Mouse (Mus musculus) midbrain, embryonic 14.5 days (tissue): Measurements from ENCODE around the gene Spty2d1. TPM values are rescaled to one million over a fixed set of nuclear protein-coding genes. Genes with fewer than 3 reads are reported as not detected.

ENCODE experiments used
- ATAC-seq: fragments of 200-750 bp; cut with Nextera tagmentation; 2 replicates; pipeline ENCODE4 v1.8.0; 2017; ENCODE audit warnings: moderate number of reproducible peaks, moderate library complexity; ENCODE audit not compliant: low FRiP score, low TSS enrichment
- DNase-seq: peaks from one replicate; pipeline ENCODE4 v3.0.0-alpha.2; 2015
- H3K27ac ChIP-seq: fragments of 300-500 bp; sonication (generic); replicated peaks from 2 replicates; pipeline ENCODE4 v1.5.1; 2014; ENCODE audit warnings: mild to moderate bottlenecking, low read depth, low read length, moderate library complexity
- H3K27me3 ChIP-seq: fragments of 300-500 bp; sonication (generic); 2 replicates; pipeline ENCODE4 v1.6.1; 2014; ENCODE audit warnings: low read length, control low read depth, mixed read lengths; ENCODE audit not compliant: control insufficient read depth, insufficient read depth
- H3K36me3 ChIP-seq: fragments of 300-500 bp; sonication (generic); 2 replicates; pipeline ENCODE4 v1.6.1; 2014; ENCODE audit warnings: low read length, control low read depth; ENCODE audit not compliant: control insufficient read depth, insufficient read depth
- H3K4me1 ChIP-seq: fragments of 300-500 bp; sonication (generic); 2 replicates; pipeline ENCODE4 v1.6.1; 2014; ENCODE audit warnings: mild to moderate bottlenecking, antibody characterized with exemption, low read length, control low read depth; ENCODE audit not compliant: control insufficient read depth, insufficient read depth
- H3K4me2 ChIP-seq: fragments of 300-500 bp; sonication (generic); 2 replicates; pipeline ENCODE4 v1.6.1; 2014; ENCODE audit warnings: mild to moderate bottlenecking, low read length, moderate library complexity
- H3K4me3 ChIP-seq: fragments of 300-500 bp; sonication (generic); replicated peaks from 2 replicates; pipeline ENCODE4 v1.5.1; 2014; ENCODE audit warnings: low read depth, low read length
- H3K9ac ChIP-seq: fragments of 300-500 bp; sonication (generic); replicated peaks from 2 replicates; pipeline ENCODE4 v1.6.1; 2014; ENCODE audit warnings: mild to moderate bottlenecking, low read length, moderate library complexity
- H3K9me3 ChIP-seq: fragments of 300-500 bp; sonication (generic); 2 replicates; pipeline ENCODE4 v1.6.1; 2016; ENCODE audit warnings: low read length, control low read depth, mixed read lengths; ENCODE audit not compliant: control insufficient read depth
- WGBS: fragments of 180-500 bp; shearing (Covaris S2); extraction: QIAGEN DNeasy Blood & Tissue Kit; methylation state at CpG from one replicate; pipeline ENCODE4 v1.1.7; 2014; 5-methylcytosine and 5-hydroxymethylcytosine counted together
- polyA plus RNA-seq: library from polyadenylated mRNA; unstranded; fragments of >200 nt; fragmentation: Nextera tagmentation; extraction: Ambion mirVana; gene quantifications from 2 replicates; pipeline ENCODE4 v1.2.1, GENCODE M21; 2014

Gene Spty2d1
- polyA plus RNA-seq, 1 experiment from 2014 or later = 8.9 TPM

- 87% methylated on average over 5 of the region's 5 CpGs for WGBS
- Histone ChIP-seq H3K4me1 (peaks cover 17% of the 10 kb centered on the region), H3K4me3 (no peak overlapping the region), H3K27me3 (no peaks in the 10 kb centered on the region), H3K4me2 (no peak overlapping the region), H3K9me3 (no peaks in the 10 kb centered on the region), H3K27ac (no peak overlapping the region), H3K9ac (no peak overlapping the region), H3K36me3 (peaks cover 23% of the 10 kb centered on the region)
- ATAC-seq = no peak
- no peak for DNase-seq
Measured at GRCm38 (mm10) chr7:47001125-47001899, 6.9 kb downstream of the Spty2d1 start.

GRCm38 (mm10) chr7:47000644-47000983 is 7.6 kb downstream of the Spty2d1 start:
- ATAC-seq = peak; percentile 73; the same call in 1 of the 2 replicates
- H3K27ac ChIP-seq = no peak overlapping the region
- no peak overlapping the region for H3K9ac ChIP-seq
- peaks cover 30% of the 10 kb centered on the region for H3K36me3 ChIP-seq
- H3K27me3 ChIP-seq = no peaks in the 10 kb centered on the region
- DNase-seq = peak; percentile 37
- WGBS = 40% methylated on average over 3 of the region's 3 CpGs
- H3K4me2 ChIP-seq = no peak overlapping the region
- H3K9me3 ChIP-seq = no peaks in the 10 kb centered on the region
- no peak overlapping the region for H3K4me3 ChIP-seq
- H3K4me1 ChIP-seq = peaks cover 17% of the 10 kb centered on the region

- Histone ChIP-seq H3K9ac (no peak overlapping the region), H3K27ac (no peak overlapping the region), H3K9me3 (no peaks in the 10 kb centered on the region), H3K4me3 (no peak overlapping the region), H3K27me3 (no peaks in the 10 kb centered on the region), H3K4me1 (peaks cover 14% of the 10 kb centered on the region), H3K36me3 (peaks cover 35% of the 10 kb centered on the region), H3K4me2 (no peak overlapping the region)
- 82% methylated on average over 8 of the region's 8 CpGs for WGBS
- DNase-seq = no peak
- no peak for ATAC-seq
Measured at GRCm38 (mm10) chr7:46999983-47000643, 8.1 kb downstream of the Spty2d1 start.

- no peak overlapping the region for H3K4me3 ChIP-seq
- H3K27me3 ChIP-seq = no peaks in the 10 kb centered on the region
- H3K9me3 ChIP-seq = no peaks in the 10 kb centered on the region
- WGBS = 90% methylated on average over 2 of the region's 2 CpGs
- ATAC-seq (no peak), DNase-seq (no peak)
- no peak overlapping the region for H3K27ac ChIP-seq
- H3K9ac ChIP-seq = no peak overlapping the region
- H3K4me1 ChIP-seq = peaks cover 14% of the 10 kb centered on the region
- no peak overlapping the region for H3K4me2 ChIP-seq
- H3K36me3 ChIP-seq = peaks cover 46% of the 10 kb centered on the region
Measured at GRCm38 (mm10) chr7:46998942-46999341, 9.3 kb downstream of the Spty2d1 start.

GRCm38 (mm10) chr7:46997644-46998395 is 10.4 kb downstream of the Spty2d1 start:
- no peak for ATAC-seq
- peaks cover 57% of the 10 kb centered on the region for H3K36me3 ChIP-seq
- WGBS = 94% methylated on average over 21 of the region's 21 CpGs

DNA sequence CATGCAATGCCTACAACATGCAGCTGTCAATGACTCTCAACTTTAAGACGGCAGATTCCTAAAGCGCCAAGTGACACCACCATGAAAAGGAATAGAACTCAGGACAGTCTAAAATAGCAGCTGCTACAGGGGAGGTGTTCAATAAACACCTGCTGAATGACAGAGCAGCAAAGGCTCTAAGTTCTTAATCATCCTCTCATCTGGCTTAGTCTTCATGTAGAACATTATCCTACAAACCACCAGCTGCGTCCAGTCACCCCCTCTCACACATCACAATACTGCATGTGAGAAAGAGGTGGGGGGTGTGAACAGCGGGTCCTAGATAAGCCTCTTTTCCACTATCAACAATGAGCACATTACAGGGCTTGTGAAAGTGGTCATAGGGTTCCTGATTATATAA is 11.2 kb downstream of the Spty2d1 start:
- 90% methylated on average over 4 of the region's 4 CpGs for WGBS
- no peak for DNase-seq
- no peaks in the 10 kb centered on the region for H3K27me3 ChIP-seq
- no peak for ATAC-seq
- no peak overlapping the region for H3K27ac ChIP-seq
- H3K36me3 ChIP-seq = peaks cover 63% of the 10 kb centered on the region
- H3K4me3 ChIP-seq = no peak overlapping the region
- H3K9ac ChIP-seq = no peak overlapping the region
- no peaks in the 10 kb centered on the region for H3K9me3 ChIP-seq
- H3K4me1 ChIP-seq = 0 out of 2 replicates have a peak, but pooled peaks cover 4% of the 10 kb centered on the region
- no peak overlapping the region for H3K4me2 ChIP-seq

More at GRCm38 (mm10) chr7:46997644-46998395, 10.4 kb downstream of the Spty2d1 start:
- Histone ChIP-seq H3K27me3 (no peaks in the 10 kb centered on the region), H3K27ac (no peak overlapping the region), H3K4me3 (no peak overlapping the region), H3K4me2 (no peak overlapping the region), H3K9me3 (no peaks in the 10 kb centered on the region), H3K9ac (no peak overlapping the region), H3K4me1 (peaks cover 12% of the 10 kb centered on the region)
- no peak for DNase-seq

DNA sequence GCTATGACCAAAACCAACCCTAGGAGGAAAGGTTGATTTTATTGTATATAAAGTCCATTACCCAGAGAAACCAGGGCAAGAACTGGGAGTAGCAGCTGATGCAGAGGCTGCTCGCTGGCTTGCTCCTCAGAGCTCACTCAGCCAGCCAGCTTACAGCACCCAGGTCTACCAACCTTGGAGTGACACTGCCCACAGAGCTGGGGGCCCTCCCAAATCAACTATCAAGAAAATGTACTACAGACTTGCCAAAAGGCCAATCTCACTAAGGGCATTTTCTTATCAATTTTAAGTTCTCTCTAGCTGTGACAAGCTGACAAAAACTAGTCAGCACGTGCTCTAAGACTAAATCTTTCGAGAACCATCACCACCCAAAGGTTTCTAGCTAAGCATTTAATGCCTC is 12.7 kb downstream of the Spty2d1 start:
- no peak for ATAC-seq
- no peaks in the 10 kb centered on the region for H3K9me3 ChIP-seq
- H3K4me1 ChIP-seq = no peaks in the 10 kb centered on the region

DNA sequence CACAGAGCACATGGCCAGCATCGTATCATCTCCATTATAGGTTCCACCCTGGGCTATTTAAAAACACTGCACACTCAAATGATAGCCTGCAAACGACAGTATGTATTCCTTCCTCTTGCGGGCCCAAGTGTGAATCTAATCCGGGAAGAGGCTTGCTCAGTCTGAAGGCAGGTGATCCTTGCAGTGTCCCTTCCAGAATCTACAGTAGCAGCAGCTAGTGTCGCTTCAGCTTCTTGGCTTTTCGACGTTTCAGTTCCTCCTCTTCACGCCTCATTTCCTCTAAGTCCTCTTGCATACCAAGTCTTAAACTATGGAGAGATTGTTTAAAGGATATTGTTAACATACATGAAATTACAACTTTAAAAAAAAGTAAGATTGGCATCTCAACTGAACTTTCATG is 15.1 kb downstream of the Spty2d1 start:
- Histone ChIP-seq H3K36me3 (peaks cover 64% of the 10 kb centered on the region), H3K9me3 (no peaks in the 10 kb centered on the region), H3K9ac (no peak overlapping the region), H3K4me1 (no peaks in the 10 kb centered on the region), H3K4me3 (no peak overlapping the region), H3K4me2 (no peak overlapping the region), H3K27ac (no peak overlapping the region), H3K27me3 (no peaks in the 10 kb centered on the region)
- no peak for ATAC-seq
- 85% methylated on average over 8 of the region's 8 CpGs for WGBS
- DNase-seq = no peak

More for the DNA sequence above, 12.7 kb downstream of the Spty2d1 start:
- H3K27ac ChIP-seq = no peak overlapping the region
- 94% methylated on average over 3 of the region's 3 CpGs for WGBS
- peaks cover 76% of the 10 kb centered on the region for H3K36me3 ChIP-seq
- H3K4me2 ChIP-seq = no peak overlapping the region
- no peak overlapping the region for H3K9ac ChIP-seq
- no peak for DNase-seq
- H3K27me3 ChIP-seq = no peaks in the 10 kb centered on the region
- H3K4me3 ChIP-seq = no peak overlapping the region
